ENCODE assay signal across 16 mouse cellular contexts in the genomic region with DNA sequence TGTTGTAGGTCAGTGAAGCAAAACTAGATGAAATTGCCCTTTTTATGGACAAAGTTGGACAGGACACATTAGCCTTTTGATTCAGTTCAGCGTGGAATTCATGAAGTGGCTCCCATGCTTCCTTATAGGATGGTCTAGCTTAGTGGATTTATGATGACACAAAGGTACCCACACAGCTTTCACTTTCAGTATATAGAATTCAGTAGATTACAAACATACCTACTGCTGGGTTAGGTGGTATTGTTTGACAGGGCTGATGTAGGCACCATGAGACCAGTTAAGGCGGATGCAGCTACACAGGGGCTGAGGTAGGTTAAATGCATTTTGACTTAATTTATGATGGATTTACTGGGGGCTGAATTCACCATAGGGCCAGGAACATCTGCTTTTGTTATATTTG. TPM values are rescaled to one million over a fixed set of nuclear protein-coding genes. Genes with fewer than 3 reads are reported as not detected.
A peak's percentile ranks its signal among the peaks of the same experiment; 100 is the strongest.
DNase-seq lines count a peak whose midpoint lies in the region; ATAC-seq and TF ChIP-seq lines count a peak whose summit lies in the region.
"Had no signal": no experiment of that assay in that cellular context is flagged by ENCODE, and none has a peak within 500 bp of the region (broad histone marks: within the 10 kb centered on the region; RNA-seq: fewer than 3 reads in every experiment).

No protein-coding gene starts in this region.

- no peak; a peak in 1 of 4 replicates for TF ChIP-seq EP300 in MEL (IDR thresholded peaks at IDR 0.05; ENCODE audit: low read depth in 1 of 2, low read length in 2 of 2)

- peak overlapping the region; percentile 3; the same call in 1 of the 2 replicates for H3K4me2 ChIP-seq in intestine, postnatal 0 days (replicated peaks; ENCODE audit: low read depth)
- H3K4me2 ChIP-seq in intestine, embryonic 16.5 days (ENCODE audit: low read depth, low read length) = no peak overlapping the region
- H3K4me2 ChIP-seq: forebrain, embryonic 13.5 days; heart, embryonic 13.5 days had no signal

- 0 out of 2 replicates have a peak, but pooled peaks cover 4% of the 10 kb centered on the region for H3K4me1 ChIP-seq in intestine, postnatal 0 days (replicated peaks; ENCODE audit: control insufficient read depth, insufficient read depth, low read length)
- peaks cover 13% of the 10 kb centered on the region for H3K4me1 ChIP-seq in intestine, embryonic 16.5 days (ENCODE audit: control insufficient read depth, insufficient read depth, low read length)
- peaks cover 45 to 52% of the 10 kb centered on the region in 2 experiments for H3K4me1 ChIP-seq in MEL (ENCODE audit: control insufficient read depth in 1 of 2, insufficient read depth in 2 of 2, low read length in 2 of 2)

- H3K9ac ChIP-seq in intestine, postnatal 0 days (ENCODE audit: low read depth, low read length) = no peak overlapping the region
- no peak overlapping the region for H3K9ac ChIP-seq in intestine, embryonic 16.5 days (ENCODE audit: low read depth, low read length)
- H3K9ac ChIP-seq in MEL (ENCODE audit: control insufficient read depth, low read depth, low read length, poor library complexity, severe bottlenecking) = peak overlapping the region; percentile 2; the same call in 1 of the 2 replicates
- H3K9ac ChIP-seq: forebrain, embryonic 13.5 days; heart, embryonic 13.5 days had no signal

- WGBS in intestine, postnatal 0 days = 90% methylated on average over 2 of the region's 2 CpGs
- 87% methylated on average over 2 of the region's 2 CpGs for WGBS in intestine, embryonic 16.5 days

- H3K27ac ChIP-seq in intestine, postnatal 0 days (ENCODE audit: low read depth, low read length) = no peak overlapping the region; the same call in 1 of the 2 replicates
- no peak overlapping the region for H3K27ac ChIP-seq in intestine, embryonic 16.5 days (ENCODE audit: low read length)
- peak overlapping the region; percentile 68 for H3K27ac ChIP-seq in MEL (ENCODE audit: control insufficient read depth, low read depth, low read length)
- H3K27ac ChIP-seq: forebrain, embryonic 13.5 days; heart, embryonic 13.5 days had no signal

- no peak overlapping the region for H3K4me3 ChIP-seq in intestine, postnatal 0 days (ENCODE audit: low read depth, low read length)
- no peak overlapping the region for H3K4me3 ChIP-seq in intestine, embryonic 16.5 days (ENCODE audit: low read length)
- H3K4me3 ChIP-seq in MEL (ENCODE audit: control insufficient read depth in 1 of 2, insufficient read depth in 1 of 2, low read depth in 2 of 2, low read length in 2 of 2) = no peak overlapping the region; a peak in 1 of 4 replicates
- H3K4me3 ChIP-seq: forebrain, embryonic 13.5 days; heart, embryonic 13.5 days had no signal

- no peak for TF ChIP-seq CTCF in intestine, postnatal 0 days (IDR thresholded peaks at IDR 0.05; ENCODE audit: low read depth)
- TF ChIP-seq CTCF in MEL (IDR thresholded peaks at IDR 0.05 in 2 of 3, conservative IDR thresholded peaks at IDR 0.05 in 1 of 3; ENCODE audit: control insufficient read depth in 1 of 3, insufficient read depth in 1 of 3, low read depth in 2 of 3, low read length in 3 of 3, poor library complexity in 1 of 3, severe bottlenecking in 1 of 3) = no peak

- no peak for TF ChIP-seq POLR2A in MEL (IDR thresholded peaks at IDR 0.05; ENCODE audit: control insufficient read depth in 1 of 2, insufficient read depth in 1 of 2, low read depth in 1 of 2, low read length in 2 of 2, poor library complexity in 1 of 2)

- DNase-seq in thymus, postnatal 25 days = peak; percentile 41
- no peak for DNase-seq in thymus, postnatal 10 days (ENCODE audit: low spot score in 2 of 2)
- no peak for DNase-seq in MEL (ENCODE audit: low read depth, low spot score)
- peak; percentile 74 for DNase-seq in naive thymus-derived CD4-positive, alpha-beta T cell, adult 2 months (ENCODE audit: low read depth)
- DNase-seq in ovary, adult 18-20 months (ENCODE audit: low spot score) = no peak
- no peak for DNase-seq in retina, postnatal 1 day
- DNase-seq: adrenal gland, postnatal 25 days; cerebellum, adult 8-10 months; layer of hippocampus, postnatal 36 days; right cerebral cortex, postnatal 14 days had no signal

- peaks cover 64% of the 10 kb centered on the region for H3K79me2 ChIP-seq in MEL (ENCODE audit: control insufficient read depth, insufficient read depth, low read length, poor library complexity)

- ATAC-seq in intestine, postnatal 0 days = no peak
- ATAC-seq in intestine, embryonic 16.5 days = no peak
- ATAC-seq: forebrain, embryonic 13.5 days; midbrain, embryonic 16.5 days had no signal

- no peaks in the 10 kb centered on the region for H3K27me3 ChIP-seq in intestine, postnatal 0 days (replicated peaks; ENCODE audit: control insufficient read depth, insufficient read depth, low read length)
- no peaks in the 10 kb centered on the region for H3K27me3 ChIP-seq in intestine, embryonic 16.5 days (replicated peaks; ENCODE audit: control insufficient read depth, insufficient read depth, low read length)
- H3K27me3 ChIP-seq in MEL (ENCODE audit: control insufficient read depth in 1 of 2, insufficient read depth in 2 of 2, low read length in 2 of 2) = no peaks in the 10 kb centered on the region
- H3K27me3 ChIP-seq: forebrain, embryonic 13.5 days; heart, embryonic 13.5 days had no signal

- no peak for TF ChIP-seq RAD21 in MEL (IDR thresholded peaks at IDR 0.05; ENCODE audit: low read depth, low read length)

- peaks cover 11% of the 10 kb centered on the region; the same call in 1 of the 2 replicates for H3K36me3 ChIP-seq in intestine, postnatal 0 days (ENCODE audit: control insufficient read depth, insufficient read depth)
- H3K36me3 ChIP-seq in intestine, embryonic 16.5 days (ENCODE audit: control insufficient read depth, insufficient read depth, low read length) = no peaks in the 10 kb centered on the region
- peaks cover 2 to 47% of the 10 kb centered on the region in 2 experiments for H3K36me3 ChIP-seq in MEL (ENCODE audit: control insufficient read depth in 1 of 2, insufficient read depth in 2 of 2, low read length in 2 of 2)

- no peaks in the 10 kb centered on the region for H3K9me3 ChIP-seq in intestine, postnatal 0 days (ENCODE audit: control insufficient read depth)
- no peaks in the 10 kb centered on the region for H3K9me3 ChIP-seq in intestine, embryonic 16.5 days (ENCODE audit: control insufficient read depth, low read length)
- H3K9me3 ChIP-seq in MEL (replicated peaks; ENCODE audit: insufficient read depth, low read length) = no peaks in the 10 kb centered on the region
- H3K9me3 ChIP-seq: forebrain, embryonic 13.5 days; heart, embryonic 13.5 days had no signal

TF ChIP-seq in MEL, 35 proteins besides CTCF, POLR2A, EP300 and RAD21:
- TF ChIP-seq E2F4 (IDR thresholded peaks at IDR 0.05; ENCODE audit: borderline replicate concordance, low read depth, low read length) (no peak), MEF2A (IDR thresholded peaks at IDR 0.05; ENCODE audit: extremely low read depth, insufficient replicate concordance, low read depth, low read length, poor library complexity, severe bottlenecking) (no peak), ETS1 (IDR thresholded peaks at IDR 0.05; ENCODE audit: low read depth, low read length) (no peak), TCF12 (IDR thresholded peaks at IDR 0.05; ENCODE audit: low read depth, low read length) (no peak), ELF1 (IDR thresholded peaks at IDR 0.05; ENCODE audit: low read depth, low read length) (no peak), MXI1 (IDR thresholded peaks at IDR 0.05; ENCODE audit: low read depth, low read length) (no peak; the same call in 1 of the 2 replicates), USF2 (IDR thresholded peaks at IDR 0.05; ENCODE audit: borderline replicate concordance in 1 of 2, insufficient read depth in 1 of 2, low read depth in 1 of 2, low read length in 2 of 2) (no peak), UBTF (IDR thresholded peaks at IDR 0.05; ENCODE audit: borderline replicate concordance, insufficient read depth, low read depth, low read length) (no peak), MYC (IDR thresholded peaks at IDR 0.05; ENCODE audit: low read depth, low read length) (no peak), ZC3H11A (IDR thresholded peaks at IDR 0.05; ENCODE audit: low read depth, low read length) (no peak), ZMIZ1 (IDR thresholded peaks at IDR 0.05; ENCODE audit: low read depth, low read length) (no peak), BHLHE40 (IDR thresholded peaks at IDR 0.05; ENCODE audit: borderline replicate concordance, low read depth, low read length) (no peak), MAZ (IDR thresholded peaks at IDR 0.05; ENCODE audit: low read depth, low read length) (no peak), HCFC1 (IDR thresholded peaks at IDR 0.05; ENCODE audit: low read depth, low read length) (no peak), MAX (IDR thresholded peaks at IDR 0.05; ENCODE audit: low read length) (no peak), KAT2A (conservative IDR thresholded peaks at IDR 0.05; ENCODE audit: low read depth, low read length) (no peak)

RNA-seq across cellular contexts. Expression of a gene that starts 13.3 kb away (rescaled TPM):
- 37.2 and 39.6 TPM in 2 replicates for polyA plus RNA-seq in intestine, postnatal 0 days (2015; fragmentation: Nextera tagmentation; extraction: Ambion mirVana)
- 67.7 and 69.9 TPM in 2 replicates for polyA plus RNA-seq in intestine, embryonic 16.5 days (2015; fragmentation: Nextera tagmentation; extraction: Ambion mirVana)
- 65.2 and 66.4 TPM in 2 replicates for total RNA-seq in MEL (2012; rRNA removed)
- 10 to 100 TPM in 1 of 2 experiments, not detected in 1; 49.2 TPM for polyA plus RNA-seq in MEL (2012; ENCODE audit: insufficient read depth in 1 of 2, insufficient read length in 2 of 2, low read depth in 1 of 2, low replicate concordance in 2 of 2, missing spikeins in 1 of 2)

RNA-seq across cellular contexts. Expression of a gene that starts 39.2 kb away (rescaled TPM):
- 0.87 and 0.95 TPM in 2 replicates for polyA plus RNA-seq in intestine, postnatal 0 days (2015; fragmentation: Nextera tagmentation; extraction: Ambion mirVana)
- polyA plus RNA-seq in intestine, embryonic 16.5 days (2015; fragmentation: Nextera tagmentation; extraction: Ambion mirVana) = 2.3 and 3.1 TPM in 2 replicates
- total RNA-seq in MEL (2012; rRNA removed) = 19.4 and 22.8 TPM in 2 replicates
- 10 to 100 TPM in 1 of 2 experiments, not detected in 1; 33.3 TPM for polyA plus RNA-seq in MEL (2012; ENCODE audit: insufficient read depth in 1 of 2, insufficient read length in 2 of 2, low read depth in 1 of 2, low replicate concordance in 2 of 2, missing spikeins in 1 of 2)

RNA-seq across cellular contexts. Expression of a gene that starts 45.9 kb away (rescaled TPM):
- 4.0 and 4.8 TPM in 2 replicates for polyA plus RNA-seq in intestine, postnatal 0 days (2015; fragmentation: Nextera tagmentation; extraction: Ambion mirVana)
- polyA plus RNA-seq in intestine, embryonic 16.5 days (2015; fragmentation: Nextera tagmentation; extraction: Ambion mirVana) = 5.5 and 7.1 TPM in 2 replicates
- total RNA-seq in MEL (2012; rRNA removed) = 0.10 and 0.12 TPM in 2 replicates
- polyA plus RNA-seq in MEL (2012; ENCODE audit: insufficient read depth in 1 of 2, insufficient read length in 2 of 2, low read depth in 1 of 2, low replicate concordance in 2 of 2, missing spikeins in 1 of 2) = under 1 TPM in 1 of 2 experiments, not detected in 1; 0.32 TPM
- total RNA-seq: megakaryocyte progenitor cell, adult 5-6 weeks had no signal

Comparison
In these comparisons a context has a peak if more than half of its experiments do, and no peak if none do; other contexts are left out.
1. DNase-seq: peak in thymus, postnatal 25 days (single experiment) and naive thymus-derived CD4-positive, alpha-beta T cell, adult 2 months (single experiment); none in thymus, postnatal 10 days (0 of 2), MEL (single experiment), ovary, adult 18-20 months (single experiment) and retina, postnatal 1 day (single experiment).